Mouse (Mus musculus) lung, adult 2 months (tissue): Measurements from ENCODE around the gene Brd4. TPM values are rescaled to one million over a fixed set of nuclear protein-coding genes. Genes with fewer than 3 reads are reported as not detected.
"Not testable (repeated sequence)": the region's sequence is repeated elsewhere in the genome, so short reads cannot be mapped to it uniquely, and the experiment has no call there.

ENCODE experiments used
- DNase-seq: peaks from one replicate; pipeline ENCODE4 v3.0.0; 2022
- H3K4me1 ChIP-seq: fragments of 200-500 bp; 2 replicates; pipeline ENCODE4 v1.6.1; 2011; ENCODE audit warnings: low read length; ENCODE audit not compliant: control insufficient read depth, insufficient read depth
- H3K4me3 ChIP-seq: fragments of 200-500 bp; replicated peaks from 2 replicates; pipeline ENCODE3; 2011; ENCODE audit warnings: low read depth, mild to moderate bottlenecking, control low read depth, low read length; ENCODE audit errors: extremely low read depth
- CTCF ChIP-seq: fragments of 200-500 bp; IDR thresholded peaks from 2 replicates; pipeline ENCODE4 v1.5.1; 2011; ENCODE audit warnings: mild to moderate bottlenecking, low read length, control low read depth; ENCODE audit not compliant: insufficient read depth
- POLR2A ChIP-seq: fragments of 200-500 bp; IDR thresholded peaks from 2 replicates; pipeline ENCODE4 v1.6.1; 2011; ENCODE audit warnings: low read depth, mild to moderate bottlenecking, control low read depth, low read length, borderline replicate concordance; ENCODE audit errors: extremely low read depth
- WGBS: fragments of 180-500 bp; shearing (Covaris S2); methylation state at CpG from one replicate; pipeline ENCODE4 v1.1.7; 2018; 5-methylcytosine and 5-hydroxymethylcytosine counted together
- polyA plus RNA-seq: library from polyadenylated mRNA; depleted of rRNA; stranded (reverse); fragments of >200 nt; gene quantifications from 2 replicates; pipeline ENCODE4 v1.2.3, GENCODE M21; 2012

Gene Brd4
- polyA plus RNA-seq, 1 experiment: 35.2 TPM

GRCm38 (mm10) chr17:32246117-32246516 is 38.4 kb downstream of the Brd4 start:
- H3K4me1 ChIP-seq: peaks cover 17% of the 10 kb centered on the region
- DNase-seq: no peak
- 26% methylated on average over 5 of the region's 5 CpGs for WGBS
- H3K4me3 ChIP-seq: no peak overlapping the region
- TF ChIP-seq POLR2A (no peak), CTCF (no peak)

GRCm38 (mm10) chr17:32240881-32241531 is 43.5 kb downstream of the Brd4 start:
- TF ChIP-seq POLR2A (no peak), CTCF (no peak)
- Histone ChIP-seq H3K4me3 (no peak overlapping the region), H3K4me1 (peaks cover 12% of the 10 kb centered on the region)
- 62% methylated on average over 2 of the region's 2 CpGs for WGBS
- DNase-seq: no peak

GRCm38 (mm10) chr17:32238589-32238988 is 45.9 kb downstream of the Brd4 start:
- peaks cover 15% of the 10 kb centered on the region for H3K4me1 ChIP-seq
- no peak for TF ChIP-seq POLR2A
- TF ChIP-seq CTCF: no peak
- 78% methylated on average over 1 of the region's 1 CpGs for WGBS
- H3K4me3 ChIP-seq: no peak overlapping the region
- DNase-seq: no peak

GRCm38 (mm10) chr17:32235534-32236191 is 48.9 kb downstream of the Brd4 start:
- peaks cover 11% of the 10 kb centered on the region for H3K4me1 ChIP-seq
- 53% methylated on average over 5 of the region's 5 CpGs for WGBS
- DNase-seq: peak; percentile 33
- H3K4me3 ChIP-seq: no peak overlapping the region
- TF ChIP-seq POLR2A (no peak), CTCF (no peak)

- Histone ChIP-seq H3K4me3 (no peak overlapping the region), H3K4me1 (peaks cover 10% of the 10 kb centered on the region)
- DNase-seq: no peak
- no peak for TF ChIP-seq POLR2A
- TF ChIP-seq CTCF: no peak
These were observed 51.3 kb downstream of the Brd4 start for GRCm38 (mm10) chr17:32233174-32233573.

GRCm38 (mm10) chr17:32229256-32229655 is 55.3 kb downstream of the Brd4 start:
- TF ChIP-seq POLR2A (no peak), CTCF (no peak)
- WGBS: 88% methylated on average over 4 of the region's 4 CpGs

GRCm38 (mm10) chr17:32220873-32221272 is 63.6 kb downstream of the Brd4 start:
- peaks cover 3% of the 10 kb centered on the region; the same call in 1 of the 2 replicates for H3K4me1 ChIP-seq
- TF ChIP-seq CTCF (no peak), POLR2A (no peak)
- no peak overlapping the region for H3K4me3 ChIP-seq
- no peak for DNase-seq
- WGBS: 57% methylated on average over 3 of the region's 3 CpGs

More at GRCm38 (mm10) chr17:32229256-32229655, 55.3 kb downstream of the Brd4 start:
- Histone ChIP-seq H3K4me1 (peaks cover 2% of the 10 kb centered on the region; the same call in 1 of the 2 replicates), H3K4me3 (no peak overlapping the region)
- DNase-seq: no peak

GRCm38 (mm10) chr17:32215587-32215986 is 68.9 kb downstream of the Brd4 start:
- WGBS: 70% methylated on average over 4 of the region's 4 CpGs
- DNase-seq, H3K4me1 ChIP-seq, H3K4me3 ChIP-seq: not testable (repeated sequence)

- 97% methylated on average over 6 of the region's 6 CpGs for WGBS
- DNase-seq, H3K4me3 ChIP-seq, H3K4me1 ChIP-seq: not testable (repeated sequence)
These were observed 73.0 kb downstream of the Brd4 start for GRCm38 (mm10) chr17:32211554-32211953.

- H3K4me3 ChIP-seq: no peak overlapping the region
- WGBS: 32% methylated on average over 3 of the region's 3 CpGs
- peak; percentile 74 for TF ChIP-seq CTCF
- no peak for TF ChIP-seq POLR2A
- no peaks in the 10 kb centered on the region for H3K4me1 ChIP-seq
- DNase-seq: peak; percentile 61
These were observed 74.8 kb downstream of the Brd4 start for GRCm38 (mm10) chr17:32209752-32210151.
